Mouse (Mus musculus): ENCODE measurements around the gene Ctnna2.

DNA sequence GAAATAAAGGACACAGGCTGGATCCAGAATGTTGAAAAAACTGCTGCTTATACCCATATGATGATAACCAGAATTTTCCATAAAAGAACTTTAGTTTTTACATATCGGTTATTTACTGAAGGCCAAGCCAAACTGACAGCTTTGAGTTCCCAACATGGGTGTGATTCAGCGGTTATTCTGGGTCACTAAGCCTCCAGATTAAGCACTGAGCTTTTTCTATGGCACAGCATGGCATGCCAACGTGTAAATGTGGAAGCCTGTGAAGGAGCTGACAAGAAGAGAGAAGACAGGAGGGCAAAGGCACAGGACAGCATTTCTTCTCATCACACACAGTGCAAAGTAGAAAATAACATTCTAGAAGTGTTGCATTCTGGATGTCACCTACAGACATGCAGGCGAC is 240.9 kb downstream of the Ctnna2 start:
- no peak for TF ChIP-seq CTCF (IDR thresholded peaks at IDR 0.05; ENCODE audit: low read depth)
- no peak for TF ChIP-seq EP300 (IDR thresholded peaks at IDR 0.05; ENCODE audit: low read depth)

Data from liver, postnatal 0 days (tissue).